Mouse (Mus musculus): ENCODE results near the gene Lman1l. TPM values are rescaled to one million over a fixed set of nuclear protein-coding genes. Genes with fewer than 3 reads are reported as not detected.

The Lman1l gene
- polyA plus RNA-seq, 1 experiment from 2014 or later: not detected

DNA sequence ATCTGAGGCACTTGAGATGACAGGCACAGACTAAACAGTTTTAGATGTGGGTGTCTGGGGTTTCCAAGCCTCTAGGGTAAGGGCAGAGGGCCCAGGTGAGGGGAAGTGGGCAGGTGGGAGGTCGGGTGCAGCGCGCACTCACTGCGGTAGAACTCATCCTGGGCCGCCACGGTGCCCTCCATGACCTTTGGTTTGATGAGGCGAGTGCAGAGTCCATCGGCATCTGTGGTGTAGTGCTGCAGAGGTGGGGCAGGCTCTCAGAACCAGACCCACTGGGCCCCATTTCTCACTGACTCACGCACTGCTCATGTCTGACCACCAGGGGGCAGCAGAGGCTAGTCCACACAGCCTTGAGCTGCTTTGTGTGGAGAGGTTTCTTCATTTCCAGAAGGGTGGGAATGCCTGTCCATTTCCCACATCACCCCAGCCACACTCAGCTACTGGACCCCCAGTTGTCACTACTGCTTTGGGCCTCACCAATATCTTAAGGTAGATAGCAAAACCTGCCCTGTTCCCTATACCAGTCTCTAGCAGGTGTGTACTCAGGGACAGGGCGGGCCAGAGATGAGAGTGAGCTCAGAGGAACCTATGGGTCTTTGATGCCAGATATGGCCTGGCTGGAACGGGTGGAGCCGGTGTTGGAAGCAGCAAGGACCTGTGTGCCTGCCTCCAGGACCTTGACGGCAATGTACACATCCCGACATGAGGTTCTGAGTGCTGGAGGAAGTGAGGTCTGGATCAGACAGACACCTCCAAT is 8.7 kb upstream of the Lman1l start:
- peak; percentile 75 for ATAC-seq (ENCODE audit: low read depth)
- Histone ChIP-seq H3K27ac (ENCODE audit: low read depth, low read length) (no peak overlapping the region), H3K27me3 (ENCODE audit: control insufficient read depth, insufficient read depth, low read length) (no peaks in the 10 kb centered on the region), H3K4me3 (ENCODE audit: low read depth, low read length) (no peak overlapping the region), H3K4me2 (ENCODE audit: low read depth, low read length) (no peak overlapping the region), H3K4me1 (ENCODE audit: control insufficient read depth, insufficient read depth, low read length) (no peaks in the 10 kb centered on the region), H3K9me3 (ENCODE audit: control insufficient read depth, low read length) (no peaks in the 10 kb centered on the region), H3K9ac (replicated peaks; ENCODE audit: low read depth, low read length) (no peak overlapping the region), H3K36me3 (ENCODE audit: control insufficient read depth, insufficient read depth, low read length) (peaks cover 54% of the 10 kb centered on the region)
- 68% methylated on average over 14 of the region's 14 CpGs for WGBS

DNA sequence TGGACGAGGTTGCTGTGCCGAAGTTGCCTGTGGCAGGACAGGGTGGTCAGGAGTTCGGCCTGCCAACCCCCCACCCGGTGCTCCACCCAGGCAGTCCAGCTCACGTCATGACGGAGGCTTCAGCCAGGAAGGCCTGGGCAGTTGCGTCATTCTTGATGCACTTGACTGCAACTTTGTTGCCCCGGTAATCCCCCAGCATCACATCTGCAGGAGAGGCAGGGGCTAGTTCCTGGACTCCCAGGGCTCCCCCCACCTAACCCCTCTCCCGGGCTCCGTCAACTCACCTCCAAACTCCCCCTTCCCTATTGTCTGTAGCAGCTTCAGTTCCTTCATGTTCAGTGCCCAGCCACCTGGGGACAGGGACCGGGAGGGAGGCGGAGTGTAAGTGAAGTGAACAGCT is 8.1 kb upstream of the Lman1l start:
- Histone ChIP-seq H3K4me2 (ENCODE audit: low read depth, low read length) (no peak overlapping the region), H3K4me1 (ENCODE audit: control insufficient read depth, insufficient read depth, low read length) (no peaks in the 10 kb centered on the region), H3K9me3 (ENCODE audit: control insufficient read depth, low read length) (no peaks in the 10 kb centered on the region), H3K27ac (ENCODE audit: low read depth, low read length) (no peak overlapping the region), H3K9ac (replicated peaks; ENCODE audit: low read depth, low read length) (no peak overlapping the region), H3K4me3 (ENCODE audit: low read depth, low read length) (no peak overlapping the region), H3K27me3 (ENCODE audit: control insufficient read depth, insufficient read depth, low read length) (no peaks in the 10 kb centered on the region), H3K36me3 (ENCODE audit: control insufficient read depth, insufficient read depth, low read length) (peaks cover 54% of the 10 kb centered on the region)
- WGBS: 94% methylated on average over 12 of the region's 12 CpGs
- no peak for ATAC-seq (ENCODE audit: low read depth)

- no peaks in the 10 kb centered on the region for H3K4me1 ChIP-seq (ENCODE audit: control insufficient read depth, insufficient read depth, low read length)
- no peak overlapping the region for H3K4me3 ChIP-seq (ENCODE audit: low read depth, low read length)
- H3K36me3 ChIP-seq (ENCODE audit: control insufficient read depth, insufficient read depth, low read length): peaks cover 54% of the 10 kb centered on the region
- no peak overlapping the region for H3K9ac ChIP-seq (replicated peaks; ENCODE audit: low read depth, low read length)
- 95% methylated on average over 11 of the region's 11 CpGs for WGBS
- no peak for ATAC-seq (ENCODE audit: low read depth)
- no peak overlapping the region for H3K27ac ChIP-seq (ENCODE audit: low read depth, low read length)
- H3K4me2 ChIP-seq (ENCODE audit: low read depth, low read length): no peak overlapping the region
- no peaks in the 10 kb centered on the region for H3K27me3 ChIP-seq (ENCODE audit: control insufficient read depth, insufficient read depth, low read length)
- H3K9me3 ChIP-seq (ENCODE audit: control insufficient read depth, low read length): no peaks in the 10 kb centered on the region
These were observed 7.3 kb upstream of the Lman1l start for GRCm38 (mm10) chr9:57627892-57628291.

DNA sequence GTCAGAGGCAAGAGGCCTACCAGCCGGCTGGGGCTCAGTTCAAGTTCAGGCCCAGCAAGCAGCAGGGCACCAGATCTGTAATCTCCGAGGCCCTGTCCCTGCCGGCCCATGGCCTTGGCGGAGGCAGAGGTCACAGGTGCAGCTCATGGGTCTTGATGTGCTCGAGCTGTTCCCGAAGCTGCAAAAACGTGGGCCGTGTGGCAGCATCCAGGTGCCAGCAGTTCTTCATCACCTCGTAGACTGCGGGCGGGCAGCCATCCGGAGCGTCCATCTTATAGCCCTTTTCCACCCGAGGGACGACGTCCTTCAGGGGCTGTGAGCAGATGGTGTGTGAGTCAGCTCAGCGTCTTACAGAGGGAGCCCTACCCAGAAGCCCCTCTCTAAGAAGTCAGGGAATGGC is 6.6 kb upstream of the Lman1l start:
- Histone ChIP-seq H3K9me3 (ENCODE audit: control insufficient read depth, low read length) (no peaks in the 10 kb centered on the region), H3K36me3 (ENCODE audit: control insufficient read depth, insufficient read depth, low read length) (peaks cover 54% of the 10 kb centered on the region), H3K4me3 (ENCODE audit: low read depth, low read length) (no peak overlapping the region), H3K4me1 (ENCODE audit: control insufficient read depth, insufficient read depth, low read length) (no peaks in the 10 kb centered on the region), H3K27ac (ENCODE audit: low read depth, low read length) (no peak overlapping the region), H3K9ac (replicated peaks; ENCODE audit: low read depth, low read length) (no peak overlapping the region), H3K4me2 (ENCODE audit: low read depth, low read length) (no peak overlapping the region), H3K27me3 (ENCODE audit: control insufficient read depth, insufficient read depth, low read length) (no peaks in the 10 kb centered on the region)
- no peak for ATAC-seq (ENCODE audit: low read depth)
- 96% methylated on average over 17 of the region's 17 CpGs for WGBS

GRCm38 (mm10) chr9:57625674-57626500 is 5.3 kb upstream of the Lman1l start:
- peaks cover 52% of the 10 kb centered on the region for H3K36me3 ChIP-seq (ENCODE audit: control insufficient read depth, insufficient read depth, low read length)
- WGBS: 73% methylated on average over 15 of the region's 15 CpGs
- H3K4me2 ChIP-seq (ENCODE audit: low read depth, low read length): no peak overlapping the region
- no peak overlapping the region for H3K27ac ChIP-seq (ENCODE audit: low read depth, low read length)
- no peak overlapping the region for H3K4me3 ChIP-seq (ENCODE audit: low read depth, low read length)
- no peak overlapping the region for H3K9ac ChIP-seq (replicated peaks; ENCODE audit: low read depth, low read length)
- ATAC-seq (ENCODE audit: low read depth): no peak
- no peaks in the 10 kb centered on the region for H3K9me3 ChIP-seq (ENCODE audit: control insufficient read depth, low read length)
- H3K4me1 ChIP-seq (ENCODE audit: control insufficient read depth, insufficient read depth, low read length): no peaks in the 10 kb centered on the region
- no peaks in the 10 kb centered on the region for H3K27me3 ChIP-seq (ENCODE audit: control insufficient read depth, insufficient read depth, low read length)

GRCm38 (mm10) chr9:57624295-57624694 is 3.7 kb upstream of the Lman1l start:
- H3K4me3 ChIP-seq (ENCODE audit: low read depth, low read length): no peak overlapping the region
- no peaks in the 10 kb centered on the region for H3K9me3 ChIP-seq (ENCODE audit: control insufficient read depth, low read length)
- H3K9ac ChIP-seq (replicated peaks; ENCODE audit: low read depth, low read length): no peak overlapping the region
- no peaks in the 10 kb centered on the region for H3K4me1 ChIP-seq (ENCODE audit: control insufficient read depth, insufficient read depth, low read length)
- H3K27me3 ChIP-seq (ENCODE audit: control insufficient read depth, insufficient read depth, low read length): no peaks in the 10 kb centered on the region
- H3K27ac ChIP-seq (ENCODE audit: low read depth, low read length): no peak overlapping the region
- no peak for ATAC-seq (ENCODE audit: low read depth)
- WGBS: 88% methylated on average over 7 of the region's 7 CpGs
- H3K36me3 ChIP-seq (ENCODE audit: control insufficient read depth, insufficient read depth, low read length): peaks cover 37% of the 10 kb centered on the region
- H3K4me2 ChIP-seq (ENCODE audit: low read depth, low read length): no peak overlapping the region

DNA sequence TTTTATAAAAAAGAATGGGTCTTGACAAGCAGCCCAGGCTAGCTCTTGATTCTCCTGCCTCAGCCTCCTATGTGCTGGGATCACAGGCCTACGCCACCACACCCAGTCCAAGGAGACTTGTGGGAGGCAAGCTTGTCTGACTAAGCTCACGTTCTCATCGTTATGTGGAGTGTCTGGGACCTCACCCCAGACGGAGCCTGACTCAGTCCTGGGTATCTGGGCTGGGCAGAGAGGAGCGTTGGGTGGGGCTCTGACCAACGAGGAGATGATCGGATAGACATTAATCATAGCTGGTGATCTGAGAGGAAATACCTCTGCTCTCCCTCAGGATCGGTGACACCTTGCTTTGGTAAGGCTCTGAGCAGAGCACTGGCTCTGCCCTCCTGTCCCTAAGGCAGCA is 1.7 kb downstream of the Lman1l start:
- no peaks in the 10 kb centered on the region for H3K36me3 ChIP-seq (ENCODE audit: control insufficient read depth, insufficient read depth, low read length)
- WGBS: 86% methylated on average over 8 of the region's 8 CpGs
- H3K9ac ChIP-seq (replicated peaks; ENCODE audit: low read depth, low read length): no peak overlapping the region
- no peak overlapping the region for H3K4me2 ChIP-seq (ENCODE audit: low read depth, low read length)
- H3K27me3 ChIP-seq (ENCODE audit: control insufficient read depth, insufficient read depth, low read length): no peaks in the 10 kb centered on the region
- no peaks in the 10 kb centered on the region for H3K9me3 ChIP-seq (ENCODE audit: control insufficient read depth, low read length)
- no peak overlapping the region for H3K4me3 ChIP-seq (ENCODE audit: low read depth, low read length)
- no peak overlapping the region for H3K27ac ChIP-seq (ENCODE audit: low read depth, low read length)
- no peaks in the 10 kb centered on the region for H3K4me1 ChIP-seq (ENCODE audit: control insufficient read depth, insufficient read depth, low read length)
- ATAC-seq (ENCODE audit: low read depth): no peak

DNA sequence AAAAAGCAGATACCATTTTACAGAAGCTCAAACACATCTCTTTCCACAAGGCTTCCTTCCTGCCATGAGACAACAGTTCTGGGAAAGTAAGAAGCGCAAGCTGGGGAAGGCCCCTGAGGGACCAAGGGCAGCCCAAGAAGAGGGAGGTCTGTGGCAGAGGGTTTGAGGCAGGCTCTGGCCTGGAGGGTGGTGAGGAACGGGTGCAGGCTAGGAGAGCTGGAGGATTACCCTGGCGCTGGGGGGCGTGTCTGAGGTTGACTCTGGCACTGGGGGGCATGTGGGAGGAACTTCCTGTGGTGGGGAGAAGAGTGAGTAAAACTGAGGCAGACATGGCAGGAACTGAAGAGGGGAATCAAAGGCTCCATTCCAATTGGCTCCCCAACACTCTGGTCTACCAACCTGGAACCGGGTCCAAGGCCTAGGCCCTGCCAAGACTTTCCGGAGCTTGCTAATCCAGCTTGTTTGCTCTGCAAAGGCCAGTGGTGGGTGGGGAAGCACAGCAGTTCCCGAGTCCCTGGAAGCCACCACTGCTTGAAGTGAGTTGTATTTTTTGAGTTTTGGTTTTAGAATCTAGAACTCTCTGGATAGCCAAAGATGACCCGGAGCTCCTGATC is 2.9 kb downstream of the Lman1l start:
- Histone ChIP-seq H3K9ac (replicated peaks; ENCODE audit: low read depth, low read length) (no peak overlapping the region), H3K27ac (ENCODE audit: low read depth, low read length) (no peak overlapping the region), H3K36me3 (ENCODE audit: control insufficient read depth, insufficient read depth, low read length) (no peaks in the 10 kb centered on the region), H3K9me3 (ENCODE audit: control insufficient read depth, low read length) (no peaks in the 10 kb centered on the region), H3K4me2 (ENCODE audit: low read depth, low read length) (no peak overlapping the region), H3K4me1 (ENCODE audit: control insufficient read depth, insufficient read depth, low read length) (no peaks in the 10 kb centered on the region), H3K4me3 (ENCODE audit: low read depth, low read length) (no peak overlapping the region), H3K27me3 (ENCODE audit: control insufficient read depth, insufficient read depth, low read length) (no peaks in the 10 kb centered on the region)
- ATAC-seq (ENCODE audit: low read depth): no peak
- WGBS: 85% methylated on average over 8 of the region's 8 CpGs

- ATAC-seq (ENCODE audit: low read depth): no peak
- no peaks in the 10 kb centered on the region for H3K9me3 ChIP-seq (ENCODE audit: control insufficient read depth, low read length)
- H3K9ac ChIP-seq (replicated peaks; ENCODE audit: low read depth, low read length): no peak overlapping the region
- no peak overlapping the region for H3K4me3 ChIP-seq (ENCODE audit: low read depth, low read length)
- H3K27me3 ChIP-seq (ENCODE audit: control insufficient read depth, insufficient read depth, low read length): no peaks in the 10 kb centered on the region
- H3K4me2 ChIP-seq (ENCODE audit: low read depth, low read length): no peak overlapping the region
- no peaks in the 10 kb centered on the region for H3K36me3 ChIP-seq (ENCODE audit: control insufficient read depth, insufficient read depth, low read length)
- no peaks in the 10 kb centered on the region for H3K4me1 ChIP-seq (ENCODE audit: control insufficient read depth, insufficient read depth, low read length)
- no peak overlapping the region for H3K27ac ChIP-seq (ENCODE audit: low read depth, low read length)
- WGBS: 89% methylated on average over 4 of the region's 4 CpGs
These were observed 5.8 kb downstream of the Lman1l start for GRCm38 (mm10) chr9:57614786-57615185.
